Mouse (Mus musculus): ENCODE measurements around the gene Nudt19.

Gene Nudt19

DNA sequence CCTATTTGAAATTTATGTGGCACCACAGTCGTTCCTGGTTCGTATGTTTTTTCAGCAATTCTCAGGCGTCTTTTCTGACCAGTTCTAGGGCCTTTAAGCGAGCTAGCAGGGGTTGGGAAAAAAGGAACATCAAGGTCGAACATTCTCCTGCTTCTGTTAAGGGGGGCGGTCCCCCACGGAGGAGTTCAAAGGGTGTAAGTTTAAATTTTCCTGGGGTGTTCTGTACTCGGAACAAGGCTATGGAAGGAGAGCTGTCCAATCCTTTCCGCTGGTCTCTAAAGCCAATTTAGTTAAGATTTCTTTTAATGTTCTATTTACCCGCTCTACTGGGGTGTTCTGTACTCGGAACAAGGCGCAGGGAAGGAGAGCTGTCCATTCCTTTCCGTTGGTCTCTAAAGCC lies 9.9 kb upstream of the Nudt19 start:
- 84% methylated on average over 13 of the region's 13 CpGs for WGBS

DNA sequence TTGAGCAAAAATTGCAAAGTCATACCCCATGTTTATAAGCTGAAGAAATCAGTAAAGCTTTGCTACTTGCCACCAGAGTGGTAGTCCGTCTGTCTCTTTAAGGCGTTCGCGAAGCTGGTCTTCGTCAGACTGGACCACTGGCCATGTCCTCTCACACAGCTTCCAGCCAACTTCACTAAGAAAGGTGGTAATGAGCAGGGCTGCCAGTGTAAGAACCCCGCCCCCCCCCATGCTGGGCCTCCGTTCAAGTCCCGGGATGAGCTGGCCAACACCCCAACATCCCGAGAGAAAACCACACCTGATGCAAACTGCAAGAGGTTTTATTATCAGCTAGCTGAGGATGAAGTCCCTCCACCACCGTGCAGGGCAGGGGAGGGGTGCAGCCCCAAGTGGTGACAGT lies 8.8 kb upstream of the Nudt19 start:
- 81% methylated on average over 10 of the region's 10 CpGs for WGBS

DNA sequence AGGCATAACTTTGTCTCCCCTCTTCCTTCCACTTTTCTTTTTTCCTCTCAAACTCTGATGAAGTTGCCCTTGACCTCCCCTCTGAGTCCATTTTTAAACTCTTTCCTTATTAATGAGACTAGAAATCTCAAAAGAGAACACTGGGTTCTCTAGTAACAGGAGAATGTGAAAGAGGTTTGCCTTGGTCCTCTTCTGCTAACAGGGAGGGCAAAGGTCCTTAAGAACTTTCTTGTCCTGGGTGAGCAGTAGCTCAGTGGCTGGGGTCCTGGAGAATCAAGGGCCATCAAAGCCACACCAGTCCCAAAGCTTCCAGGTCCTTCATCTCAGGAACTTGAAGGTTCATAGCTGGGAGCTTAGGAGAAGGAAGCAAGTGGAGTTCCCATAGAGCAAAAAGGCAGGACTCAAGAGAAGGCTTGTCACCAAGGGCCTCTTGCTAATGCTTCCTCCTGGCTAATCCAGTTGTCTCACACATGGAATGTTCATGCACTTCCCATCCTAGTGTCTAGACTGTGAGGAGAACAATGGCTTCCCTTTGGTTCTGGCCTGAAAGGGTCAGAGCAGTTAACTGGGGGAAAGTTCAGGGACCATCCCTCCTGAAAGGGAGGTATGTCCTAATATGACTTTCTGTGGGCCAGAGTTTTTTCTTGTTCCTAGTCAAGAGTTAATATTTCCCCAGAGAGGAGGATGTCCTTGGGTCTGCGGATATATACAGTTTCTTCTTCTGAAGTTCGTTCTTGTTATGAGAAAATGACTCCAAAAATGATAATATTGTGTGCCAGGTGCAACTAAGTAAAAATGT lies 8.2 kb upstream of the Nudt19 start:
- WGBS, result 82% methylated on average over 2 of the region's 2 CpGs

DNA sequence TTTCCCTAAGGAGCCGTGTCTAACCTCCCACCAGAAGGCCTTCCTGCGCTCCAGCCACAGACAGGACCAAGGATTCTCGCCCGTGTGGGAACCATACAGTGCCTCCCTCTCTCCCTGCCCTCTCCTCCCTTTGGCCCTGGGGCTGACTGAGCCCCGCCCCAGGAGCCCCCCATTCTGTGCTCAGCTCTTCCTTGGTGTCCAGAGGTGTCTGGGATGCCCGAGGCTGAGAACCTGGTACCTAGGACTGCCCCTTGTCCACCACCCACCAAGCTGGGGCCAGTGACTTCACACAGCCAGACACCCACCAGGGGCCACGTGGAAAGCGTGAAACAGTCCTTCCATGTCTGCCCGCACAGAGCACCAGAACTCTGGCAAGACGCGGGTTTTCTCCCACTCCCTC lies 7.0 kb upstream of the Nudt19 start:
- WGBS, result 66% methylated on average over 11 of the region's 11 CpGs

DNA sequence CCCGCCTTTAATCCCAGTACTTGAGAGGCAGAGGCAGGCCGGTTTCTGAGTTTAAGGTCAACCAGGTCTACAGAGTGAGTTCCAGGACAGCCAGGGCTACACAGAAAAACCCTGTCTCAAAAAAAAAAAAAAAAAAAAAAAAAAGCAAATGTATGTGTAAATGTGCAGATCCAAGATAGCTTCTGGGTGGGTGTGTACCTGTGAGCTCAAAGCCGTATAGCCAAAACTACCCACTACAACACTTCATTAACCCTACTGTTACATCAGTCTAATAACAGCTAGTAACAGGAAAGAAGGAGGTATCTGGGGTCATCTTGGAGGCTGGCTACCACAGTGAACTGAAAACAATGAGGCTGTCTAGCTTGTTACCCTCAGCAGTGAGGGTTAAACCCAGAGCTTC lies 3.7 kb upstream of the Nudt19 start:
- WGBS, result 93% methylated on average over 3 of the region's 3 CpGs

DNA sequence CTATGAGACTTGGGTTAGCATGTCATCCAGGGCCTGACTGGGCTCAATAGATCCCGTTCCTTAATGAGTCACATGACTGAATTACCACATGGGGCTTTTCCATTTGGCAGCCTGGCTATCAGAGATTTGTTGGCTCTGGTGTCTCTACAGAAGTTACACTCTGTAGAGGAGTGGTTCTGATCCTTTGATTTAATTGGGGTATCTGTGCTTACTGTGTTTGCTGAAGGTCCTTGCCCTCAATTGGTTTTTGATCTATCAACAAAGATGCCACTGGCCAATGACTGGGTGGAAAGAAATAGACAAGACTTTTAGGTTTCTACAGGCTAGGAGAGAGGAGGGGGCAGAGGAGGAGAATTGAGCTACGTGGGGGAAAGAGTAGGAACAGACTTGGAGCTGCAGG lies 2.6 kb upstream of the Nudt19 start:
- 33% methylated on average over 2 of the region's 2 CpGs for WGBS

DNA sequence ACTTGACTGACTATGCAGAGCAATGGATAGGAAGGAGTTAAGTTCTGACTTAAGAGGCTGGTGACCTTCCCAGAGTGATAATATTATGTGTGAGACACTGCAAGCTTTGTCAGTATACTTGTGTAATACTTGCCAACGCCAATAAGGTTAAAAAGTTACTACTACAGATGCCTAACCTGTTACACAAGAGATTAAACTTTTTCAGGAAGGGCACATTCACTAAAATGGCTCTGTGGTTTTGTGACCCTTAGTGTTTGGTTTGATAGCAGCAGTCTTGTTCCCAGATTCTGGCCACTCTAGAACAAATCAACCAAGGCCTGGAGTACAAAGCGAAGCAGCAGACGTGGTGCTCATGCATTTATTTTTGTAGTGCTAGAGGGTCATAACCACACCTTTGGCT lies 1.5 kb upstream of the Nudt19 start:
- 89% methylated on average over 3 of the region's 3 CpGs for WGBS

DNA sequence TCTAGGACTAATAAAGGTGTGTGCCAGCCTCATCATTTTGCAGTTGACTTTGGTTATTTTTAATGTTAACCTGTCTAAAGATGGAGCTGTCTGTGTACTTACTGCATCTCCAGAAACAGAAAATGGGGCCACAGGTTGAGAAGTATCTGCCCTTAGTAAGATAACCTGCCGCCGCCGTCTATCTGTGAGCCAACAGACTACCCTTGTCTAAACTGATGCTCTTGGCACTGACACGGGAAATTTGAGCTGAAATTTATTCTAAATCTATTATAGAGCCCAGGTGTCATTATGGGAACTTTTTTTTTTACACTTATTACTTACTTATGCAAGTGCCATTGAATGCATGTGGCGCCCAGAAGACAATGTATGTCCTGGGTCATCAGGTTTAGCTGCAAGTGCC lies 801 bp upstream of the Nudt19 start:
- 89% methylated on average over 5 of the region's 5 CpGs for WGBS

DNA sequence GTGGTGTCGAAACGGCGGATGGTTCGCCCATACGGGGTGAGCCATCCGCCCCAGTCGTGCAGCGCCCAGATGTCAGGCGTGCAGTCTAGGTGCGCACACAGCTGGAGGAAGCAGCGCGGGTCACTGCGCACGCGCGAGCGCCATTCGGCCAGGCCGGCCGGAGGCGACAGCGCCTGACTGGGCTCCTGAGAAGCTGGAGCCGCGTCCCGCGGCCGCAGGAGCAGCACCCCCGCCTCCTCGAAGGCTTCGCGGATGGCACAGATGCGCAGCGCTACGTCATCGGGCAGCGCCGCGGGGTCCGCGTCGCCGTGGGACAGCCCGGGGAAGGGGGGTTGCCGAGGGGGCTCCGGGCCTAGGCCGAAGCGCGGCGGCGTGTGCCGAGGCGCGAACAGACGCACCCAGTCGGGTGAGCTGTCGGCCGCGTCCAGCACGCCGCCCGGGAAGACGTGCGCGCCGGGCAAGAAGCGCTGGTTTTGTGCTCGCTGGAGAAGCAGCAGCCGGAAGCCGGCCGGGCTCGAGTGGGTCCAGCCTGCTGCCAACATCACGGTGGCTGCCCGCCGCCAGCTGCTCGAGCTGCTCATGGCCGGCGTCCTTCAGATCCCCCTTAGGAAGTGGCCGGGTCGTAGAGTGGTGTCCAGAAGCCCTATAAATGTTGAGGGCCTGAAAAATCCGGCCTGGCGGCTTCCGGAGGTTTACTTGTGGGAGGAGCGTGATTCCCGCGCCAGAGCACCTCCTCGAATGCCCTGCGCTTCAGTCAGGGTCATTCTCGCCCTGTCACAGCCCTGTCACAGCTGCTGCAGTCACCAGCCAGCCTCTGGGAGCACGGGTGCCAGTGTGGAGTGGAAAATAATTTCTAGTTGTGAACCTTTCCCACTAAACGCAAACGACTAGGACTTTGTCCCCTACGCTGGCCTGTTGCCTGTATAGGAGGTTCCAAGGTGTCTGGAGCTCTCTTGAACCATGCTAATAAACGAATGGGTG lies 590 bp downstream of the Nudt19 start:
- 1% methylated on average over 93 of the region's 93 CpGs for WGBS

DNA sequence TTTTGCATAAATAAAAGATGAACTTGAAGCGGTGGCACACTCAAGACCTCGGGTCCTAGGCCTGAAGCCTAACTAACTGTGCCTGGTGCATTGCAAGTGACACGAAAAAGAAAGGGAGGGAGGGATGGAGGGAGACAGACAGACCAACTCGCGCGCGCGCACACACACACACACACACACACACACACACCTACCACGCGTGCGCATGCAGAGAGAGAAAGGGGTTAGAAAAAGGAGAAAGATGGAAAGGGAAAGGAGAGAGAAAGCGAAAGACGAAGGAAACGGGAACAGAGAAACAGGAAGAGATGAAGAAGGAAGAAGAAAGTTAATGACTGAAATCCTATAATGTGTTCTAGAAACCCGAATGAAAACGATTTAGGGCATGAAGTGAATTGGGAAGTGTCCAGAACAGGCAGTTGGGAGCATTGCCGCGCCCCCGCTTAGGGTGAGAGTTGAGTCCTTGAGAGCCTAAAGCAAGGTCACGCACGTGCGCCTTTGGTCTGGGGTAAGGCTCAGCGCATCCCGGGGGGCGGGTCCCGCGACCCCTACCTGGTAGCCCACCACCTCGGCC lies 1.4 kb downstream of the Nudt19 start:
- 4% methylated on average over 28 of the region's 28 CpGs for WGBS

DNA sequence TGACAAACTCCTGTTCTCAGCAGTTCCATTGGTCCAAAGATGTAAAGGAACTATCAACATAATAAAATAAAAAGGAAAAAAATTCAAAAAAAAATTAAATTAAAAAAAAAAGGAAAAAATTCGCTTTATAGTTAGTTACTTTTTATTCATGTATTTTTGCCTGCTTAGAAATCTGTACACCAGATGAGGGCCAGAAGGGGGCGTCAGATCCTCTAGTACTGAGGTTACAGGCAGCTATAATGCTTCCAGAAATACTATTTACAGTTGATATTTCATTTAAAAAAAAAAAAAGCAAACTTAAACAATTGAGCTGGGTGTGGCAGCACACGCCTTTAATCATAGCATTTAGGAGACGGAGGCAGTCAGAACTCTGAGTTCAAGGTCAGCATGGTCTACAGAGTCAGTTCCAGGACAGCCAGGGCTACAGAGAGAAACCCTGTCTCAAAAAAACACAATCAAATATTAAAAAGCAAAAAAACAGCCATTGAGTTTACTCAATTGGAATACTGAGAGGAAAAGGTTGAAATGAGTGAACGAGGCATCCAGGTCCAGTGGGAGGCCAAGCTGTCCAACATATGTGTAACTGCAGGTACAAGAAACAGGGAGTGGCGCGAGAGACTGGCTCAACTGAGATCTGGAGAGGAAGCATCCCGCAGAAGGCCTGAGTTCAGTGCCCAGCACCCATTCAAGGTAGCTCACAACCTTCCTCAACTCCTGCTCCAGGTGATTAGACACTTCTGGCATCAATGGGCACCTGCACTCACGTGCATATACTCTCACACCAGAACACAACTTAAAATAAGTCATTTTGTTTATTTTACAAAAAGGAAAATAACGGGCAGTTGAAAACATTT lies 2.1 kb downstream of the Nudt19 start:
- 53% methylated on average over 10 of the region's 10 CpGs for WGBS

DNA sequence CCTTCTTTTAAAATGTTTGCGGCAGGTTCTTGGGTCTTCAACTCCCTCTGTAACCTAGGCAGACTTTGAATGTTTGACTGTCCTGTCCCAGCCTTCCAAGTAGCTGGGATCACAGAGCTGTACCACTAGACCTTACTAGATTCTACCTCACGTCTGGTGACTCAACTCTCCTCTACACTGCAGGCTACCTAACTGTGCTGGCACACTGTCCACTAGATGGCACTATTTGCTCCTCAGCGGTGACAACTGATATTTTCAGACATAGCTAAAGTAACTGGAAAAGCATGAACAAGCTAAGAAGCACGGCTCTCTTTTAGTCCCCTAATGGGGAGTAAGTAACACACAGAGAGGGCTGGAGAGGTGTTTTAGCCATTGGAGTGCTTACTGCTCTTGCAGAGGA lies 10.2 kb downstream of the Nudt19 start:
- WGBS, result 28% methylated on average over 4 of the region's 4 CpGs

DNA sequence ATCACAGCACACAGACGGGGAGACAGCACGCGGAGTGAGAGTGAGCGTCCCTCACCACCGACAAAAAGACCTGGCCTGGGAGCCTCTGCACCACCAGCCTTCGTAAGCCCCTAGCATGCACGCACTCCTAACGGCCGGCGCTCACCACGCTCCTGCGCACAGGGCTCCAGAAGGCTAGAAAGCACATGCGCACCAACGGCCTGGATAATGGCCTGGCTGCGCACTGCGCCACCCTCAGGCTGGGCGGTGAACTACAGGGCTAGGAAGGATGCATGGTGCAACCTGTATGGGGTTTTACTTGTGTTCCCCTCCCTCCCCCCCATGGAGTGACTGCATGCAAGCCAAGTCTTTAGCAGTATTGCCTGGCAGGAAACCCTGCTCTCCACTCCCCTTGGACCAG lies 18.5 kb downstream of the Nudt19 start, which contains the start of gene Tdrd12:
Gene Tdrd12 (minus strand): TSS at position 184 of the 400 bp plus-strand sequence.
- WGBS, result 93% methylated on average over 17 of the region's 17 CpGs

DNA sequence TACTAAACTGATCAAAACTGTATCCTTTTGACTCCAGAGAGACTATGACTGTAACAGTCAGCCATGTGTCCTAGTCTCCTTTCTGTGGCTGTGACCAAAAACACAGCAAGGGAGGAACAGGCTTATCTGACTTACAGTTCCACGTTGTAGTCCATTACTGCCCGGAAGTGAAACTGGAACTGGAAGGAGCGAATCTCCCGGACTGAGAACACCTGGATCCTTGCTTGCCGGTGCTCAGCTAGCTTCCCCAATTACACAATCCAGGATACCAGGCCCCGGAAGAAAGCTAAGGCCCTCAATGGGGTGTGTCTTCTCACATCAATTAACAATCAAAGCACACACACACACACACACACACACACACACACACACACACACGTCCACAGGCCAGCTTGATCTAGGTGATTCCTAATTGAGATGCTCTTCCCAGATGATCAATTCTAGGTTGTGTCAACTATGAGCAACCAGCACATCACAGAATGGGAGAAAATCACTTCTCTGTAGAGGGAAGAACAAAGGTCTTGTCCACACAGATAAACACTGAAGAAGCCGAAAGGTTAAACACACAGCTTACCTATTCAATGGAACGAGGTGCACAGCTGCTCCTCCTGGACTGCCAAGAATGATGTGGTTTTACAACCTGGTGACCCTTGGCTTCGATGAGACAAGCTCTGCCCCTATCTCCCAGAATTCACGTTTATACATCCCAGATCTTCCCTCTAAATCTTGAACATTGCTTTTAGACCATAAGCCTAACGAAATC lies 20.2 kb downstream of the Nudt19 start:
- 85% methylated on average over 12 of the region's 12 CpGs for WGBS

DNA sequence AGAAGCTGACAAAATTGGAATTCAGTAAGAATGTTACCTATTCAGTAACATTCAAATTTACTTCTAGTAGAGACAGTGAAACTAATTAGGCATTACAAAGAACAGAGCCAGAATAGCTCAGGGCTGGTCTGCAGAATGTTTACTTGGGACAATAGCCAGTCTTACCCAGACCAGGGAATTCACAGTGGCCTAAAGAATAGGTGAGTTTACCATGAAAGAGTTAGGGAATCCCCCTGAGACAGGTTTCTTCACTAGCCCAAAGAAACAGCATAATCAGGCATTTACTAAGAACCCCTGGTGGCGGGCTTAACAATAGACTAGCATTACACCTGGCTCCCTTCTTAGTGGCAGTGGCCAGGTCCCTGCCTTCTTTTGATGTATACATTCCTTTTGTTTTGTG lies 25.6 kb downstream of the Nudt19 start:
- whole genome bisulfite sequencing, result 90% methylated on average over 1 of the region's 1 CpGs

DNA sequence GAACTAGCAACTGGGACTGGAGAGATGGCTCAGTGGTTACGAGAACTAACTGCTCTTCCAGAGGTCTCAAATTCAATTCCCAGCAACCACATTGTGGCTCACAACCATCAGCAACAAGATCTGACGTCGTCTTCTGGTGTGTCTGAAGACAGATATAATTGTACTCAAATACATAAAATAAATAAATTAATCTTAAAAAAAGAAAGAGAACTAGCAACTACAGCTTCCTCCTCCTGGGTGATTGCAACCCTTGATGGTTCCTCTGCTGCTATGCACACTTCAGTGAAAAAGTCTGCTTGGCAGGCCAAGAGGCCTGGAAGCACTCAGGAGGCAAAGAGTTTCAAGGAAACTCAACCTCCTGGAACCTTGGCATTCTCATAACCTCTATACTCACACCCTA lies 26.1 kb downstream of the Nudt19 start:
- 83% methylated on average over 3 of the region's 3 CpGs for WGBS

DNA sequence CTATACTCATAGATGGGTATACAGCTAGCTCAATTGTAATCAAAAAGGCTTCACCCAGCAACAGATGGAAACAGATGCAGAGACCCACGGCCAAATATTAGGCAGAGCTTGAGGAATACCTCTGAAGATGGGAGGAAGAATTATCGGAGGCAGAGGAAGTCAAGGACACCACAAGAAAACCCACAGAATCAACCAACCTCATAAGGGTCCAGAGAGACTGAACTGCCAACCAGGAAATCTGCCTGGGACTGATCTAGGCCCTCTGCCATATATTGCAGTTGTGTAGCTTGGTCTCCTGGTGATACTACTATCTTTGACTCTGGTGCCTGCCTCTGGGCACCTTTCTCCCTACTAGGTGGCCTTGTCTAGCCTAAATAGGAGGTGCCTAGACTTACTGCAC lies 29.3 kb downstream of the Nudt19 start:
- 77% methylated on average over 2 of the region's 2 CpGs for WGBS

DNA sequence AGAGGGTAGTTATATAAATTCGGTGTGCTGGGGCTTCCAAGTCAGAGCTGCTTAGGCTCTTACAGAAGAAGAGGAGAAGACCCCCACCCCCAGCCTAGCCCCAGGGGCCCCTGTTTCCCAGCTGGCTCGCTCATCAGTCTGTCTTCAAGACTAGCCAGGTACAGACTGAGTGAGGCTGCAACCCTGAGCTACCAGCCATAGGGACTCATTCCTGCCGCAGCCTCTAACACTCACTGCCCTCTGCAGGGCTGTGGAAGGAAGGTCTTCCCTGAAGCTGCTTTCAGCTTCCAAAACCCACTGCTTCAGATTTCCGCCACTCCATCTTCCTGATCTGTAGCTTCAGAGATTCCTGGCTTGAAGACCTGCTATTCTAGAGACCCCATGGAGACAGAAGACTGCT lies 54.1 kb downstream of the Nudt19 start:
- 39% methylated on average over 4 of the region's 4 CpGs for WGBS

DNA sequence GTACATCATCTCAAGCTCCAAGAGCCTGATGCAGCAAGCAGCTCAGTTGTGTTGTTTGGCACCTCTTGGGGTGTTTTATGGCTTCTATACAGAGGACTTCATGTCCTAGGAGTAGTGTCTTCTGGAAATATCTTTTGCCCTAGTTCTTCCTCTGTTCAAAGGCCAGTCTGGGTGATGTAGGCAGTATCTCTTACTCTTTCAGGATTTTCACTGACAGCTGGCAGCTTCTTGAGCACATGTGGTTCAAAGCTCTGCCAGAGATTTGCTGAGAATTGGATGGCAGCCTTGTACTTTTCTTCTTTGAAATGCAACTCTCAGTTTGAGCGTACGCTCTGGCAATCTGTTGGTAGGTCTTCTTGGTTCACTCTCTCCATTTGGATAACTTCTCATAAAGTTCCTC lies 58.6 kb downstream of the Nudt19 start:
- WGBS, result 67% methylated on average over 2 of the region's 2 CpGs

Data from cerebral cortex, adult 2 months (tissue).